Mouse (Mus musculus) liver, embryonic 11.5 days (tissue): ENCODE measurements around the gene Cops7a. TPM values are rescaled to one million over a fixed set of nuclear protein-coding genes. Genes with fewer than 3 reads are reported as not detected.

Experiments
- ATAC-seq: fragments of 200-750 bp; cut with Nextera tagmentation; replicated peaks from 2 replicates; pipeline ENCODE4 v1.8.0; 2017; ENCODE audit warnings: moderate number of reproducible peaks, mild to moderate bottlenecking, moderate TSS enrichment, moderate library complexity; ENCODE audit not compliant: low FRiP score
- DNase-seq: peaks from one replicate; pipeline ENCODE4 v3.0.0-alpha.2; 2017; ENCODE audit warnings: low spot score
- H3K27ac ChIP-seq: fragments of 300-500 bp; sonication (generic); 2 replicates; pipeline ENCODE4 v1.5.1; 2014; ENCODE audit warnings: mild to moderate bottlenecking, low read depth, low read length, control low read depth
- H3K27me3 ChIP-seq: fragments of 300-500 bp; sonication (generic); replicated peaks from 2 replicates; pipeline ENCODE4 v1.6.1; 2014; ENCODE audit warnings: low read length, mixed read lengths; ENCODE audit not compliant: control insufficient read depth, insufficient read depth
- H3K36me3 ChIP-seq: fragments of 300-500 bp; sonication (generic); 2 replicates; pipeline ENCODE4 v1.6.1; 2014; ENCODE audit warnings: mild to moderate bottlenecking, low read length, moderate library complexity, mixed read lengths; ENCODE audit not compliant: control insufficient read depth, insufficient read depth
- H3K4me1 ChIP-seq: fragments of 300-500 bp; sonication (generic); replicated peaks from 2 replicates; pipeline ENCODE4 v1.6.1; 2014; ENCODE audit warnings: low read length, mixed read lengths; ENCODE audit not compliant: control insufficient read depth, insufficient read depth
- H3K4me2 ChIP-seq: fragments of 300-500 bp; sonication (generic); 2 replicates; pipeline ENCODE4 v1.6.1; 2014; ENCODE audit warnings: mild to moderate bottlenecking, control low read depth, moderate library complexity
- H3K4me3 ChIP-seq: fragments of 300-500 bp; sonication (generic); 2 replicates; pipeline ENCODE4 v1.5.1; 2014; ENCODE audit warnings: low read depth, low read length, control low read depth
- H3K9ac ChIP-seq: fragments of 300-500 bp; sonication (generic); 2 replicates; pipeline ENCODE4 v1.6.1; 2014; ENCODE audit warnings: low read depth, low read length, control low read depth
- H3K9me3 ChIP-seq: fragments of 300-500 bp; sonication (generic); 2 replicates; pipeline ENCODE4 v1.6.1; 2016; ENCODE audit warnings: low read length, inconsistent platforms, mixed read lengths; ENCODE audit not compliant: control insufficient read depth
- WGBS: fragments of 180-500 bp; shearing (Covaris S2); extraction: QIAGEN DNeasy Blood & Tissue Kit; methylation state at CpG from one replicate; pipeline ENCODE4 v1.1.7; 2014; 5-methylcytosine and 5-hydroxymethylcytosine counted together
- polyA plus RNA-seq: library from polyadenylated mRNA; unstranded; fragments of >200 nt; fragmentation: Nextera tagmentation; extraction: Ambion mirVana; gene quantifications from 2 replicates; pipeline ENCODE4 v1.2.1, GENCODE M21; 2014

Cops7a gene
- polyA plus RNA-seq, 1 experiment from 2014 or later: 147 TPM

DNA sequence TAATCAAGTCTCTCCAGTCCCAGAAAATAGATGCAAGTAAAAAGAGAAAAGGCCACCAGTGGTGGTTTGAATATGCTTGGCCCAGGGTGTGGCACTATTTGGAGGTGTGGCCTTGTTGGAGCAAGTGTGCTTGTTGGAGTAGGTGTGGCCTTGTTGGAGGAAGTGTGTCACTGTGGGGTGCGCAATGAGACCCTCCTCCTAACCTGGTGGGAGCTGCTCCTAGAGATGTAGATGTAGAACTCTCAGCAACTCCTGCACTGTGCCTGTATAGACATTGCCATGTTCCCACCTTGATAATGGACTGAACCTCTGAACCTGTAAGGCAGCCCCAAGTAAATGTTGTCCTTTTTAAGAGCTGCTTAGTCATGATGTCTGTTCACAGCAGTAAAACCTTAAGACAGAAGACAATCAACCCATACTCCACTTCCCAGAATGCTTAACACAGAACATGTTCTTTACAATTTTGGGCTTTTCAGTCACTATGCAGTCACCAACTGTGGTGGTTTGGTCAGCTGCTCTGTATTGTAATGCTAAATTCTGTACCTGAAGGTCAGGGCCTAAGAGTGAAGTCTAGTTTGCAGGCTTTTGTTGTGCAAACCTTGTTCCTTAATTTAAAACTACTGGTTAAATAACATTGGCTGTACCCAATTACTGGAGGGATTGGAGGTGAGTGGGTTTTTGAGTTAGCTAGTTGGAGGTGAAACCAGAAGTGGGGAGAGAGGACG is 11.2 kb downstream of the Cops7a start:
- H3K36me3 ChIP-seq: peaks cover 17% of the 10 kb centered on the region
- no peaks in the 10 kb centered on the region for H3K27me3 ChIP-seq
- no peaks in the 10 kb centered on the region for H3K9me3 ChIP-seq
- WGBS: 89% methylated on average over 2 of the region's 2 CpGs
- H3K4me3 ChIP-seq: no peak overlapping the region
- H3K27ac ChIP-seq: no peak overlapping the region
- ATAC-seq: no peak
- no peak overlapping the region for H3K9ac ChIP-seq
- H3K4me2 ChIP-seq: no peak overlapping the region
- no peak for DNase-seq
- no peaks in the 10 kb centered on the region for H3K4me1 ChIP-seq

DNA sequence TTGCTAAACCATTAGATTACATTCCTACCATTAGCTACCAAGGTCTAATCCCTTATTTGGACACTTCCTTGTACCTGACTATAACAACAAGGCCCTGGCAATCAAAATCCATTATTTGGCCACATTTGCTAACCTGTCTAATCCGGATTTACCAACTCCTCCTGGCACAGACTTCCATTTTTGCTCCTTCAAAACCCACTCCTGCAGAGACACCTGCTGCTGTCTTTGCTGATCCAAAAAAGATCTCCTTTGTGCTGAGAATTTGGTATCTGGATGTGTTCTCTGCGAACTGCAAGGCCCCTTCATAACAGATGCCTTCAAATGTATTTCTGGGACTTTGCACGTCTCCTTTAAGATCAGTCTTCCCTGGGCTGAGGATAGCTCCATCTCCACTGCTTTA is 21.8 kb downstream of the Cops7a start:
- H3K4me2 ChIP-seq: no peak overlapping the region
- WGBS: 79% methylated on average over 3 of the region's 3 CpGs
- no peak overlapping the region for H3K9ac ChIP-seq

DNA sequence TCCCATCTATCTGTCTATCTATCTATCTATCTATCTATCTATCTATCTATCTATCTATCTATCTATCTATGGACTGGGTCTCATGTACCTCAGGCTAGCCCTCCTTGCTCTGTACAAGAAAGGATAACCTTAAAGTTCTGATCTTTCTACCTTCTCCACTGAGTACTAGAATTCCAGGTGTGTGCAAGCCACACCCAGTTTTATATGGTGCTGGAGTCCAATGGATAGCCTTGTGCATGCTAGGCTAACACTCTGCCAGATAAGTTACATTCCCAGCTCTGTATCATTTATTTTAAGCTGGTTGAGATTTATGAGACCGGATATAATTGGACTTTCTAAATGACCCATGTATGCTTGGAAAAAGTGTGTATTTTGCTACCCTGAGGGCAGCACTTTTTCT is 23.7 kb downstream of the Cops7a start:
- WGBS: 94% methylated on average over 1 of the region's 1 CpGs
- H3K4me1 ChIP-seq: no peaks in the 10 kb centered on the region
- no peak for ATAC-seq
- H3K9me3 ChIP-seq: no peaks in the 10 kb centered on the region
- H3K9ac ChIP-seq: no peak overlapping the region
- no peak overlapping the region for H3K27ac ChIP-seq
- no peak for DNase-seq
- H3K4me3 ChIP-seq: no peak overlapping the region
- H3K36me3 ChIP-seq: peaks cover 7% of the 10 kb centered on the region
- no peaks in the 10 kb centered on the region for H3K27me3 ChIP-seq
- no peak overlapping the region for H3K4me2 ChIP-seq

More for the DNA sequence above, 21.8 kb downstream of the Cops7a start:
- DNase-seq (no peak), ATAC-seq (no peak)
- Histone ChIP-seq H3K9me3 (no peaks in the 10 kb centered on the region), H3K27me3 (no peaks in the 10 kb centered on the region), H3K36me3 (peaks cover 2% of the 10 kb centered on the region; the same call in 1 of the 2 replicates), H3K27ac (no peak overlapping the region), H3K4me3 (no peak overlapping the region), H3K4me1 (no peaks in the 10 kb centered on the region)

DNA sequence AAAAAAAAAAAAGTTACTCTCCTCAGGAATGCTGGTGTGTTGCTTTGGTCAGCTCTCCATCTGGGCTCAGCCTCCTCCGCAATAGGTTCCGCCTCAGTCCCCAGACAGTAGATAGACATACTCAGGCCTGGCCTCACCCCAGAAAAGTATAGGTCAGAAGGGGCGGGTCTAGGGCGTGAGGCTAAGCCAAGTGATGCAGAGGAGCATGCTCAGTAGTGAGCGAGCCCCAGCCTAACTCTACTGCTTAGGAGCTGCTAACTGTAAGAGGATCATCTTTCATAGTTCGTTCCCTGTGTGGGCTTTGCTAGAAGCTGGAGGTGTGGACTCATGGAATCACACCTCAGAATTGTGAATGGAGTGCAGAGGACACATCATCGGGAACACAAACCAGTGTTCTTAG is 26.8 kb downstream of the Cops7a start:
- Histone ChIP-seq H3K4me2 (no peak overlapping the region), H3K4me3 (no peak overlapping the region), H3K36me3 (peaks cover 22% of the 10 kb centered on the region), H3K27ac (no peak overlapping the region), H3K9ac (no peak overlapping the region), H3K27me3 (no peaks in the 10 kb centered on the region), H3K4me1 (no peaks in the 10 kb centered on the region), H3K9me3 (no peaks in the 10 kb centered on the region)
- WGBS: 89% methylated on average over 7 of the region's 7 CpGs
- DNase-seq (no peak), ATAC-seq (peak; percentile 48; the same call in 1 of the 2 replicates)

DNA sequence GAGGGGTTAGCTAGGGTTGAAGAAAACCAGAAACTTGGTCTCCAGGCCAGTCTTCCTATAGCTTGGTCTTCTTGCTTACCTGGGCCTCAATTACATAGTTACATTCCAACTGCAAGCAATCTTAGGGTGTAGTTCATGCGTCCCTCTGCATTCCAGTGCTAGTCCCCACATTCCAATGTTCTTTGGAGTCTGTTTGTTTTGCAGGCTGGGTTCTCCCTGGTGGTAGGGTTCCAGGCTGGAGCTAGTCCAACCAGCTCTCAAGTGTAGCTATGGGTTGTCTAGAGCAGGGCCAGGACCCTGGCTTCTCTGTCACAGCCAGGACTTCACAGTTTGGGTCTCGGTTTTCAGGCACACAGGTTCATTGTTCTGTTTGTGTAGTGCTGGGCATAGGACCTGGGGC is 27.8 kb downstream of the Cops7a start:
- no peaks in the 10 kb centered on the region for H3K9me3 ChIP-seq
- H3K9ac ChIP-seq: no peak overlapping the region
- H3K36me3 ChIP-seq: peaks cover 26% of the 10 kb centered on the region
- no peak overlapping the region for H3K4me3 ChIP-seq
- no peak overlapping the region for H3K4me2 ChIP-seq
- no peak overlapping the region for H3K27ac ChIP-seq
- 89% methylated on average over 2 of the region's 2 CpGs for WGBS
- no peak for DNase-seq
- no peak for ATAC-seq
- peaks cover 5% of the 10 kb centered on the region for H3K4me1 ChIP-seq
- no peaks in the 10 kb centered on the region for H3K27me3 ChIP-seq

DNA sequence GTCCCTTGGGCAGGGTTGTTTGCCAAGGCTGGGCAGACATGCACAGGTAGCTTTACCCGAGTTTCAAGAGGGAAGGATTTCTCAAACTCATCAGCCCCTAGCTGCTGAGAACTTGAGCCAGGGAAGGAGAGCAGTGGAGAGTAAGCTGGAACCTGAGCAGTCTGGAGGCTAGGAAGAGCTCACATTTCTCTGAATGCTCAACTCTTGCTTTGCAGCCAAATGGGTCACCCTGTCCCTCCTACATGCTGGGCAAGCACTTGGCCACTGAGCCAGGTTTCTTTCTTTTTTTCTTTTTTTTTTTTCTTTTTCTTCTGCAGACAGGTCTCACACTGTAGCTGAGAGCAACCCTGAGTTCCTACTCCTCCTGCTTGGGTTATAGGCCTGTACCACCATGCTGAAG is 28.7 kb downstream of the Cops7a start:
- peaks cover 11% of the 10 kb centered on the region for H3K4me1 ChIP-seq
- no peak overlapping the region for H3K27ac ChIP-seq
- ATAC-seq (no peak), DNase-seq (no peak)
- peaks cover 27% of the 10 kb centered on the region for H3K36me3 ChIP-seq
- H3K9ac ChIP-seq: no peak overlapping the region
- H3K4me2 ChIP-seq: no peak overlapping the region
- H3K27me3 ChIP-seq: no peaks in the 10 kb centered on the region
- no peak overlapping the region for H3K4me3 ChIP-seq
- H3K9me3 ChIP-seq: no peaks in the 10 kb centered on the region
- WGBS: 89% methylated on average over 1 of the region's 1 CpGs

DNA sequence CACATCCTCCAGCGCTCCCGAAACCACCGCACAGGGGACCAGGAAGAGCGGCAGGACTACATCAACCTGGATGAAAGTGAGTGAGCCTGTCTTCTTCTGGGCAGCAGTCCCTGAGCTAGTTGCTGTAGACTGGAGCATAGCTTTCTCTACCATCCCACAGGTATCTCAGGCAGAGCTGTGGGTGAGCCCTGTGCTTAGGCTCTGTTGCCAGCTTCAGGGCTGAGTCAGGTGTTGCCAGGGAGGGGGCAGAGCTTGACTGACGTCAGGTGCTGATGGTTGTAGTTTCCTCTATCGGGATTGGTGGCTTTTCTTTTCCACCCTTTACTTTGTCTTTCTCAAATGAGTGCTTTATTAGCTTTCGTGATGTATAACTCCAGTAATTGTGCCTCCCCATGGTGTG is 30.7 kb downstream of the Cops7a start:
- Histone ChIP-seq H3K9ac (no peak overlapping the region), H3K27ac (no peak overlapping the region), H3K4me2 (no peak overlapping the region), H3K27me3 (no peaks in the 10 kb centered on the region), H3K4me1 (peaks cover 15% of the 10 kb centered on the region), H3K4me3 (no peak overlapping the region), H3K36me3 (peaks cover 27% of the 10 kb centered on the region), H3K9me3 (no peaks in the 10 kb centered on the region)
- 94% methylated on average over 7 of the region's 7 CpGs for WGBS
- ATAC-seq (no peak), DNase-seq (no peak)

DNA sequence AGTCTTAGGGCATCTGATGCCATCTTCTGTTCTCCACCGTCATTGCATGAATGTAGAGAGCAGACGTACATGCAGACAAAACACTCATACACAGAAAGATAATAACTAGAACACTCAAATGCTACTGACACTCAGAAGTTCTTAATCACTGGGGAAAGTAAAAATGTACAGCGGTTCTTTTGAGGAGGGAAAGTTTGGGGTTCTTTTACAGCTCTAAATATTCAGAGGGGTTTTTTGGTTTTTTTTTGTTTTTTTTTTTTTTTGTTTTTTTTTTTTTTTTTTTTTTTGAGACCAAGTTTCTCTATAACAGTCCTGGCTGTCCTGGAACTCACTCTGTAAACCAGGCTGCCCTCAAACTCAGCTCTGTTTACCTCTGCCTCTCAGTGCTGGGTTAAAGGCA is 32.2 kb downstream of the Cops7a start:
- Histone ChIP-seq H3K9ac (no peak overlapping the region), H3K4me2 (peak overlapping the region; percentile 92; the same call in 1 of the 2 replicates), H3K36me3 (peaks cover 25% of the 10 kb centered on the region), H3K4me3 (no peak overlapping the region), H3K4me1 (peaks cover 15% of the 10 kb centered on the region), H3K27ac (no peak overlapping the region), H3K27me3 (no peaks in the 10 kb centered on the region), H3K9me3 (no peaks in the 10 kb centered on the region)
- ATAC-seq: no peak
- DNase-seq: no peak
- WGBS: 84% methylated on average over 3 of the region's 3 CpGs

DNA sequence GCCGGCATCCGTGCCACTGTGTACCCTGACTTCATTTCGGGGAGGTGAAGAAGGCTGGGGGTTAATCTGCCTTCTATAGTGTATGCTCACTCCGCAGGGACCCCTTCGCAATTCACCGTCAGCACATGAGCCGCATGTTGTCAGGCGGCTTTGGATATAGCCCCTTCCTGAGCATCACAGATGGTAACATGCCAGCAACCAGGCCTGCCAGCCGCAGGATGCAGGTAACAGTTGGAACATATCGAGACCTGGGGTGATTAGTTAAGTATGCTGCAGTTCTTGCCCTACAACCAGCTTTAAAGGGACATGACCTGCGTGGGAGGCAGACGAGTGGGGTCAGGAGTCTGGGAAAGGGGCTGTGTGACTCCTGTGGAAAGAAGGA is 33.0 kb downstream of the Cops7a start:
- H3K27ac ChIP-seq: peak overlapping the region; percentile 92
- ATAC-seq (no peak), DNase-seq (no peak)
- H3K27me3 ChIP-seq: no peaks in the 10 kb centered on the region
- peak overlapping the region; percentile 92 for H3K9ac ChIP-seq
- H3K4me3 ChIP-seq: peak overlapping the region; percentile 94
- H3K36me3 ChIP-seq: peaks cover 20% of the 10 kb centered on the region
- 56% methylated on average over 12 of the region's 12 CpGs for WGBS
- H3K9me3 ChIP-seq: no peaks in the 10 kb centered on the region
- H3K4me2 ChIP-seq: peak overlapping the region; percentile 92
- peaks cover 15% of the 10 kb centered on the region for H3K4me1 ChIP-seq
